ENCODE assay signal across 33 mouse cellular contexts in the genomic region with DNA sequence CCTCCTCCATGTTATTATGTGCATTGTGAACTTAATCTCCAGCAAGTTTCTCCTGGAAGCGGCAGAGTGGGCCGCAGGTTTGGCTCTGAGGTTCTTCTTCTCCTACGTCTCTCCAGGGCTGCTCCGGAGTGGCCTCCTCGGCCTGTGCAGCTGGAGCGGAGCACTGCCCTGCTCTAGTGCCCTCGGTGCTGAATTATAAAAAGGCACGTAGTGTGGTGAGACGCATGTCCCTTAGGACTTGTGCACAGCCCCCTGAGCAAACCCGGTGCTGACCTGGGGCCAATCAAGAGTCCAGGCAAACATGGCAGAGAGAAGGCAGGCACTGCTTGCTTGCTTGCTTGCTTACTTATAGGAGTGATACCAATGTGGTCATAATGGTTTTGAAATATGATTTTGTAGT.
"Had no signal": no experiment of that assay in that cellular context is flagged by ENCODE, and none has a peak within 500 bp of the region (broad histone marks: within the 10 kb centered on the region; RNA-seq: fewer than 3 reads in every experiment).

No protein-coding gene starts in this region.

- H3K27ac ChIP-seq: heart, embryonic 13.5 days; heart, embryonic 15.5 days; hindbrain, embryonic 10.5 days; hindbrain, embryonic 12.5 days; hindbrain, embryonic 13.5 days; hindbrain, embryonic 14.5 days; hindbrain, embryonic 15.5 days; hindbrain, postnatal 0 days; intestine, embryonic 15.5 days; kidney, embryonic 15.5 days; kidney, postnatal 0 days; layer of hippocampus, adult 2 months; left cerebral cortex, adult 2 months had no signal

- H3K4me2 ChIP-seq: heart, embryonic 11.5 days; heart, embryonic 12.5 days; heart, embryonic 13.5 days; heart, embryonic 15.5 days; hindbrain, embryonic 12.5 days; hindbrain, embryonic 13.5 days; hindbrain, embryonic 14.5 days; hindbrain, embryonic 15.5 days; intestine, embryonic 15.5 days; kidney, embryonic 15.5 days had no signal

- H3K9ac ChIP-seq: heart, embryonic 12.5 days; heart, embryonic 13.5 days; heart, embryonic 15.5 days; hindbrain, embryonic 12.5 days; hindbrain, embryonic 13.5 days; hindbrain, embryonic 14.5 days; hindbrain, embryonic 15.5 days; intestine, embryonic 15.5 days; kidney, embryonic 15.5 days had no signal

- H3K4me3 ChIP-seq: heart, embryonic 12.5 days; heart, embryonic 13.5 days; heart, embryonic 15.5 days; hindbrain, embryonic 10.5 days; hindbrain, embryonic 12.5 days; hindbrain, embryonic 13.5 days; hindbrain, embryonic 15.5 days; intestine, embryonic 15.5 days; kidney, embryonic 15.5 days; layer of hippocampus, adult 2 months; left cerebral cortex, adult 2 months had no signal

- H3K9me3 ChIP-seq: heart, embryonic 12.5 days; heart, embryonic 13.5 days; heart, embryonic 15.5 days; hindbrain, embryonic 10.5 days; hindbrain, embryonic 12.5 days; hindbrain, embryonic 13.5 days; hindbrain, embryonic 15.5 days; intestine, embryonic 15.5 days; kidney, embryonic 15.5 days had no signal

- ATAC-seq: hindbrain, embryonic 16.5 days; hindbrain, postnatal 0 days; inflammation-experienced regulatory T-cells, adult 6 months; intestine, embryonic 15.5 days; intestine, embryonic 16.5 days; intestine, postnatal 0 days had no signal

- H3K4me1 ChIP-seq: heart, embryonic 15.5 days; hindbrain, embryonic 12.5 days; hindbrain, embryonic 13.5 days; hindbrain, embryonic 15.5 days; intestine, embryonic 15.5 days; kidney, embryonic 15.5 days had no signal

- H3K27me3 ChIP-seq: heart, embryonic 12.5 days; heart, embryonic 13.5 days; heart, embryonic 15.5 days; hindbrain, embryonic 12.5 days; hindbrain, embryonic 13.5 days; hindbrain, embryonic 15.5 days; intestine, embryonic 15.5 days; kidney, embryonic 15.5 days had no signal

- DNase-seq: heart, postnatal 10 days; heart, postnatal 4 days; kidney, adult 11 months; kidney, adult 18-20 months; kidney, adult 2 months; kidney, adult 8-10 months; kidney, adult 9 months; kidney, postnatal 10 days; kidney, postnatal 14 days; kidney, postnatal 25 days; kidney, postnatal 36 days; kidney, postnatal 4 days; layer of hippocampus, adult 9-11 months; layer of hippocampus, postnatal 36 days had no signal
